Mouse (Mus musculus) erythroblast, embryonic 14.5 days (primary cell): Measurements from ENCODE around the gene Osgin1.

Source experiments
- GATA1 ChIP-seq: IDR thresholded peaks from 2 replicates; pipeline ENCODE4 v1.6.1; 2012; ENCODE audit warnings: low read length, inconsistent platforms, mixed read lengths
- TAL1 ChIP-seq: IDR thresholded peaks from 3 replicates; pipeline ENCODE4 v1.6.1; 2012; ENCODE audit warnings: low read length, inconsistent platforms, mixed read lengths

GRCm38 (mm10) chr8:119421603-119422122 lies 12.3 kb upstream of the Osgin1 start:
- TF ChIP-seq GATA1 (no peak), TAL1 (no peak)
